Mouse (Mus musculus): ENCODE results near the gene Nlrp4f.

Gene Nlrp4f

GRCm38 (mm10) chr13:65205877-65206276, at the start of gene Nlrp4f:
Nlrp4f (minus strand) TSS chr13:65205977.
- no peak for DNase-seq (ENCODE audit: low read depth, low spot score)

DNA sequence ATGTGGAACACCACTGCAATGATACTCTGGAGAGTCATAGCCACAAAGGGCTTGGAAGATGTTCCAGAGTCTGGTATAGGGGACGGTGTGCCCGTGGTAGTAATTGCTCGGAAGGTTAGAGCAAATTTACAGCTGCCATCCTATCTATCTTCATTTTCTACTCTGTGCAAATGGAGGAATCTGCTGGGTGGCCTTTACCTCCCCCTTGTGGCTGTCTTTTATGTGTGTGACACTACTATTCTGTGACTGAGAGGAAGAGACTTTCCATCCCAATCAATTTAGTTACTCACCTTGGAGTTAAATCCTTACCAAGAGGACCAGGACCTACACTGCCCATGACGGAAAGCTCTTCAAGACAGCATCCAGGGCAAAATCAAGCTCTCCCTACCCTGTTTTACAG, 37.5 kb upstream of the Nlrp4f start:
- no peak for DNase-seq (ENCODE audit: low read depth, low spot score)

DNA sequence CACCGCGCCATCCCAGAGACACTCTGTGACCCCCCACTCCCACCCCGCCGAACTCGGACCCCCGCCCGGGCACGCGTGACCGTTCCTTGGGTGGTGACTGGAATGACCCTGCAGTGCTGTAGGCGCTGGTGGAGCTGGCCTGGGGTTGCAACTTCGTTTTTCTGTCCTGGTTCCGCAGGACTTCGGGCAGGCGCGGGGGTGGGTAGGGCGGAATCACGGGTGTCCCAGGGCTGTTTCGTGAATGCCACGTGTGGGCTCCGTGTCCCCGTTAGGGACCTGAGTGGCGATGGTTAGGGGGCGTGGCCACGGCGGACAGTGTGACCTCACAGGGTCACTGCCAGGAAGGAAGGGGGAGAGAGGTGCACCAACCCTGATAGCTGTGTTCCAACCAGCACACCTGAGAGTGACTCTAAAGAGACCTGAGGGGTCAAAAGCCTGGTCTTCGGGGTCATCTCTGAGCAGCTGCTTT, 36.6 kb upstream of the Nlrp4f start:
- no peak for DNase-seq (ENCODE audit: low read depth, low spot score)

- no peak for DNase-seq (ENCODE audit: low read depth, low spot score)
These were observed 36.0 kb upstream of the Nlrp4f start for GRCm38 (mm10) chr13:65241627-65242318.

GRCm38 (mm10) chr13:65241099-65241626, 35.4 kb upstream of the Nlrp4f start:
- peak; percentile 81 for DNase-seq (ENCODE audit: low read depth, low spot score)

GRCm38 (mm10) chr13:65240509-65241098, 34.8 kb upstream of the Nlrp4f start:
- peak; percentile 91 for DNase-seq (ENCODE audit: low read depth, low spot score)

DNA sequence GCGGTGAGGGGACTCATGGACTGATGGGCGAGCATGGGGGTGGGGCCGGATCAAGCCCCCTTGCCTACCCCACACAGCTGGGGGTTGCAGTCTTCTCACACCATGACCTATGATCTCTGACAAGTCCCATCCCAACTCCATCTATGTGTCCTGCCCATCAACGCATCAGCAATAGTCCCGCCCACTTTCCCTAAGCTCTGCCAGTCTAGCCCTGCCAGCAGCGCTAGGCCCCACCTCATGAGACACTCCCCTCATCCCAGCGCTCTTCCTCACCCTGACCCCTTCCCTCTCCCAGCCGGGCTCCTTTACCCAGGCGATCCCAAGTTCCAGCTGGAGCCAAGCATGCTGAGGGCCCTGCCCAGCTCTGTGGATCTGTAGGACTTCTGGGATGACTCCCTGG, 31.4 kb upstream of the Nlrp4f start:
- no peak for DNase-seq (ENCODE audit: low read depth, low spot score)

DNA sequence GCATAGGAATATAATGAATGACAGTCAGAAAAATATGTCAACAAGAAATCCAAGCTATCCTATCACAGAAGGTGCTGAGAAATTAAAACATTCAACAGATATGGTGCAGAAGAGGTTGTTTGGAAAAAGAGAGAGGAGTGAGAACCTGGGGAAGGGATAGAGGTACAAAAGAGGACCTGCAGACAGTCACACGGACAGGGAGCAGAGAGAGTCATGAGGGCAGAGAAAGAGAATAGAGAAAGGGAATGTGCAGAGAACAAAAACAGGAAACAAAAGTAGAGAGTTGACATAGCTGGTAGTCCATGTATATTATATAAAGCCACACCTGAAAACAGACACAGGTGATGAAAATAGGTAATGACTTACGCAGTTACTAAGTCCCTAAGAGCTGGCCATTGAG, 20.9 kb upstream of the Nlrp4f start:
- no peak for DNase-seq (ENCODE audit: low read depth, low spot score)

DNA sequence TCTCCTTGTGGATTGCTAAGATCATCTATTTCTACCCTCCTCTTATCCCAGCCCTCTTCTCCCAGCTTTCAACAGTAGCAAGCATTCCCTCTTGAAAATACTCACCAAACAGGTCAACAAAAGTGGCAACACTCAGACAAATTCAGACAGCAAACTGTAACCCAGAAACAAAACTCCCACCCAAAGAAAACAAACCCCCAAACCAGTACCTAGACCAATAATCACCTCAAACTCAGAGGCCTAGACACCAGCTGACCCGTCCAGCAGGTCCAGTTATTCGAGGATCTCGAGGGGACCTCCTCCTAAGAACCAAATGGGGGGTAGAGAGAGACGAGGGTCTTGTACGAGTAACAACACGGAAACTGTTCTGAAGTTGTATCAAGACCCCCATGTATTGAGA, 20.2 kb upstream of the Nlrp4f start:
- no peak for DNase-seq (ENCODE audit: low read depth, low spot score)

GRCm38 (mm10) chr13:65200667-65201066, 5.1 kb downstream of the Nlrp4f start:
- DNase-seq (ENCODE audit: low read depth, low spot score), result no peak

- no peak for DNase-seq (ENCODE audit: low read depth, low spot score)
These were observed 29.2 kb downstream of the Nlrp4f start for GRCm38 (mm10) chr13:65176472-65177091.

DNA sequence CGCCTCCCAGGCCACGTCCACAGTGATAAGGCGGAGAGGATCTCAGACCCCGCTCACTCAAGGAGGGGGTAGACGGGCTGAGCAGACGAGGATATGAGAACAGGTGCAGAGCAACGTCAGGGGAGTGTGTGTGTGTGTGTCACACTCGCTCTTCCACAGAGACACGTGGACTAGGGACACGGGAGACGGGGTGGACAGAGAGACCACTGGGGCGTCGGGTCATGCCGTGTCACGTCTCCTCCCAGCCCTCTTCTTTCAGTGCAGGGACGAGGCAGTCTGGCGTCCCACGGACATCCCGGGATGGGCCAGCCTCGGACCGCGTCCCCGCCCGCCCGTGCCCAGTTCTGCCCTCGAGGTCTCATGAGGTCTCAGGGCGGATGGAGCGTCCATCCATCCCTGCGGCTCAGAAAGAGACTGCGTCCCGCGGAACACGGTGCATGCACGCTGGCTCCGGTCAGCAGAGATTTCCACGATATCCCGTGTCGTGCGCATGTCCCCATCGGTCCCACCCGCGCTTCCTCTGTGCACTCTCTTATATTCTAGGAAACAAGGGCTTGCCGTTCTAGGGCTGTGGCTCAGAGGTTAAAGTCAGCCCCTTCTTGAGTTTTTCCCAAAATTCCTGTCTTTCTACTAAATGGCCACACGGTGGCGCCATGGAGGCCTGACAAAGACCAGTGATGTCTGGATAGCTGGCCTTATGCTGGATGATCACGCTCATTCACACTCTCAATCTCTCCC, 29.9 kb downstream of the Nlrp4f start:
- peak; percentile 35 for DNase-seq (ENCODE audit: low read depth, low spot score)

GRCm38 (mm10) chr13:65174102-65174501, 31.7 kb downstream of the Nlrp4f start:
- no peak for DNase-seq (ENCODE audit: low read depth, low spot score)

GRCm38 (mm10) chr13:65149940-65150339, 55.8 kb downstream of the Nlrp4f start, which contains the start of gene Olfr466:
Olfr466 (plus strand) TSS chr13:65150240.
- DNase-seq (ENCODE audit: low read depth, low spot score), result no peak

DNA sequence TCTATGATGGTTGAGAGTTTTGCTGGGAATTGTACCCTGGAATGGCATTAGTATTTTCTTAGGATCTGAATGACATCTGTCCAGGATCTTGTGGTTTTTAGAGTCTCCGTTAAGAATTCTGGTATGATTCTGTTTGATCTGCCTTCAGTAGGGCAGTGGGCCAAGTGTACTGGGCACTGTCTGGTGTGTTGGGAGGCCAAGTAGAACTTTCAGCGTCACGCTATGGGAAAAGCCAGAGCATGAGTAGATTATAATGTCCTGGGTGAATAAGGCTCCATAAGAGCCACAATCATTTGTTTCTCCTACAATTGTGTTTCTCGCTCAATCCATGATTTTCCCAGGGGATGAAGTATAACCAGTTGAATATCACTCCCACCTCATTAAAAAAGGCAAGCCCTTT, 68.0 kb downstream of the Nlrp4f start, which contains the start of gene Olfr465-ps1:
Gene Olfr465-ps1, plus strand, starts transcription at position 301 of the 400 bp plus-strand sequence.
- DNase-seq (ENCODE audit: low read depth, low spot score), result no peak
